Mouse (Mus musculus) forebrain, embryonic 14.5 days (tissue): ENCODE measurements around the gene Map3k19. TPM values are rescaled to one million over a fixed set of nuclear protein-coding genes. Genes with fewer than 3 reads are reported as not detected.

Source experiments
- ATAC-seq: fragments of 200-750 bp; cut with Nextera tagmentation; 2 replicates; pipeline ENCODE4 v1.8.0; 2017; ENCODE audit warnings: mild to moderate bottlenecking, moderate library complexity
- DNase-seq: peaks from one replicate; pipeline ENCODE4 v3.0.0-alpha.2; 2015; ENCODE audit warnings: low spot score
- H3K27ac ChIP-seq: fragments of 300-500 bp; sonication (generic); 2 replicates; pipeline ENCODE4 v1.5.1; 2014; ENCODE audit warnings: low read depth, mild to moderate bottlenecking, control low read depth, low read length, moderate library complexity
- H3K27me3 ChIP-seq: fragments of 300-500 bp; sonication (generic); replicated peaks from 2 replicates; pipeline ENCODE4 v1.6.1; 2014; ENCODE audit warnings: low read length, control low read depth, mixed read lengths; ENCODE audit not compliant: control insufficient read depth, insufficient read depth
- H3K36me3 ChIP-seq: fragments of 300-500 bp; sonication (generic); 2 replicates; pipeline ENCODE4 v1.6.1; 2014; ENCODE audit warnings: low read length, control low read depth; ENCODE audit not compliant: control insufficient read depth, insufficient read depth
- H3K4me1 ChIP-seq: fragments of 300-500 bp; sonication (generic); 2 replicates; pipeline ENCODE4 v1.6.1; 2014; ENCODE audit warnings: antibody characterized with exemption, low read length, control low read depth; ENCODE audit not compliant: control insufficient read depth, insufficient read depth
- H3K4me2 ChIP-seq: fragments of 300-500 bp; sonication (generic); 2 replicates; pipeline ENCODE4 v1.6.1; 2014; ENCODE audit warnings: mild to moderate bottlenecking, control low read depth, low read length
- H3K4me3 ChIP-seq: fragments of 300-500 bp; sonication (generic); 2 replicates; pipeline ENCODE4 v1.5.1; 2014; ENCODE audit warnings: low read depth, low read length, control low read depth
- H3K9ac ChIP-seq: fragments of 300-500 bp; sonication (generic); 2 replicates; pipeline ENCODE4 v1.6.1; 2014; ENCODE audit warnings: mild to moderate bottlenecking, low read length, control low read depth, moderate library complexity
- H3K9me3 ChIP-seq: fragments of 300-500 bp; sonication (generic); replicated peaks from 2 replicates; pipeline ENCODE4 v1.6.1; 2016; ENCODE audit warnings: low read length, control low read depth, mixed read lengths; ENCODE audit not compliant: control insufficient read depth
- WGBS: fragments of 180-500 bp; shearing (Covaris S2); extraction: QIAGEN DNeasy Blood & Tissue Kit; methylation state at CpG from one replicate; pipeline ENCODE4 v1.1.7; 2014; 5-methylcytosine and 5-hydroxymethylcytosine counted together
- polyA plus RNA-seq: library from polyadenylated mRNA; unstranded; fragments of >200 nt; fragmentation: Nextera tagmentation; extraction: Ambion mirVana; gene quantifications from 2 replicates; pipeline ENCODE4 v1.2.1, GENCODE M21; 2014

The Map3k19 gene
- polyA plus RNA-seq, 1 experiment from 2014 or later, result 0.36 TPM

DNA sequence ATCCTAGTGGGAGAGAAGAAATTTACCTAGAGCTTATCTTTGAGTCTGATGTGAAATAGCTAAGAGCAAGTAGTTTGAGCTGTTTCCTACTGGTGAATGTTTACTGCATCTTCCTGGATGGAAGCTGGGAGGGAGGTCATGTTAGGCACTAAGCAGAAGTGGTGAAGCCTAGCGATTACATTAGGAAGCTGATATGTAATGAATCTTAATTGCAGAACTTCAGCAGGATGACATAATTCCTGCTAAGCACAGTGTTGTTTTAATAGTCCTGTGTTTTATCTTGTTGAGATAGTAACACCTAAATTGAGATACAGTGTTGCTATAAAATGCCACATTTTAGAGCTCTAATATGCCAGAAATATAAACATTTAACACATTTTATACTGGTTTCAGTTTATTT is 68.9 kb downstream of the Map3k19 start:
- Histone ChIP-seq H3K9me3 (no peaks in the 10 kb centered on the region), H3K4me2 (no peak overlapping the region), H3K4me1 (peaks cover 13% of the 10 kb centered on the region; the same call in 1 of the 2 replicates), H3K9ac (no peak overlapping the region), H3K4me3 (no peak overlapping the region), H3K36me3 (no peaks in the 10 kb centered on the region), H3K27ac (no peak overlapping the region), H3K27me3 (no peaks in the 10 kb centered on the region)
- DNase-seq (no peak), ATAC-seq (no peak)
- WGBS, result 79% methylated on average over 1 of the region's 1 CpGs

- no peak overlapping the region for H3K27ac ChIP-seq
- peaks cover 19% of the 10 kb centered on the region; the same call in 1 of the 2 replicates for H3K4me1 ChIP-seq
These were observed 71.0 kb downstream of the Map3k19 start for GRCm38 (mm10) chr1:127783862-127784261.

DNA sequence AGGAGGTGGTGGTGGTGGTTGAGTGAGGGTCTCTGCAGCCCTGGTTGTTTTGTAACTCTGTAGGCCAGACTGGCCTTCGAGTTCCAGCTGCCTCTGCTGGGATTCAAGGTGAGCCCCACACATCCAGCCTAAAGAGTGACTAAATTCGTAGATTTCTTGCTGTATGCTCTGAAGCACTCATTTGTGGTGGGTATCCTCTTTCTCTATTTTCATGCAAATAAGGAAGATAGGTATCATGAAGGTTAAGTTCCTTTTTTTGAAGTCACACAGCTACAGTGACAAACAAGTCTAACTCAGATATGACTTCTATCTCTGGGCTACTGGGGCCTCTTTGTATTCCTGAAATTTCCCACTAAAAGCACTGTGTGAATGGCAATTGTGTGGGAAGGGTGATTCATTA is 74.0 kb downstream of the Map3k19 start:
- Histone ChIP-seq H3K36me3 (no peaks in the 10 kb centered on the region), H3K27me3 (no peaks in the 10 kb centered on the region), H3K4me2 (no peak overlapping the region), H3K4me1 (peaks cover 22% of the 10 kb centered on the region), H3K9me3 (no peaks in the 10 kb centered on the region), H3K27ac (no peak overlapping the region), H3K9ac (no peak overlapping the region), H3K4me3 (no peak overlapping the region)
- ATAC-seq (no peak), DNase-seq (no peak)
- 62% methylated on average over 2 of the region's 2 CpGs for WGBS

More at GRCm38 (mm10) chr1:127783862-127784261, 71.0 kb downstream of the Map3k19 start:
- no peaks in the 10 kb centered on the region for H3K27me3 ChIP-seq
- no peak overlapping the region for H3K4me3 ChIP-seq
- no peaks in the 10 kb centered on the region for H3K9me3 ChIP-seq
- H3K4me2 ChIP-seq, result no peak overlapping the region
- H3K9ac ChIP-seq, result no peak overlapping the region
- H3K36me3 ChIP-seq, result no peaks in the 10 kb centered on the region
- ATAC-seq (no peak), DNase-seq (no peak)

DNA sequence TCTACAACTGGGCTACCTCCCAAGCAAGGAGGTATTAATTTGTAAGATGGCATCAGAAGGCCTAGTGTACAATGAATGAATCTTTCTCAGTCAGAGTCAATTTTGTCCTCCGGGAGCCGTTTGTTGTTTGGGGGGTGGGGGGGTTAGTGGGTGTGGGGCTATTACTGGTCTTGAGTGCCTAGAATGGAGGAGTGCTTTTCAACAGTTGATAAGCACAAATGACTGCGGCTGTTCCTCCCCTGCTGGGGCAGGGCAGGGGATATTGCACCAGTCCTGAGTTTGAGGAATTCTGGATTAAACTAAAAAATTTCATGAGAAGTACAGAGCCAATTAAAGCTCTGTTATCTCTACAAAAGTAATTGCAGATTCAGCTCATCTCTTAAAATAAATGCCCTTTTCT is 74.7 kb downstream of the Map3k19 start:
- no peaks in the 10 kb centered on the region for H3K27me3 ChIP-seq
- no peaks in the 10 kb centered on the region for H3K36me3 ChIP-seq
- H3K4me1 ChIP-seq, result peaks cover 26% of the 10 kb centered on the region
- WGBS, result 6% methylated on average over 3 of the region's 3 CpGs
- H3K9ac ChIP-seq, result no peak overlapping the region
- no peaks in the 10 kb centered on the region for H3K9me3 ChIP-seq
- H3K4me2 ChIP-seq, result no peak overlapping the region
- H3K4me3 ChIP-seq, result no peak overlapping the region
- no peak for DNase-seq
- ATAC-seq, result no peak
- H3K27ac ChIP-seq, result no peak overlapping the region

DNA sequence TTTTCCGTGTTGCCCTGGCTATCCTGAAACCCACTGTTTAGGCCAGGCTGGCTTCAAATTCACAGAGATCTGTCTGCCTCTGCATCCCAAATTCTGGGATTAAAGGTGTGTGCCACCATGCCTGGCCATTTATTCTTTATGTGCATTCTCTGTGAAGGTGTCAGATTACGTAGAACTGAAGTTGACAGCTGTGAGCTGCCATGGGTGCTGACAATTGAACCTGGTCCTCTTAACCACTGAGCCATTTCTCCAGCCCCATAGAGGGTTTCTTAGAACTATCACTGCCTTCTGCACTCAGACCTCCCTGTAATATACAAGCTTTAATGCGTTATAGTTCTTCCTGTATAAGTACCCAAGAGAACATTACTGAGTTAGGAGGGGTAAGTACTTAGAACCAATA is 76.2 kb downstream of the Map3k19 start:
- H3K9ac ChIP-seq, result no peak overlapping the region
- 85% methylated on average over 3 of the region's 3 CpGs for WGBS
- ATAC-seq, result no peak
- H3K36me3 ChIP-seq, result no peaks in the 10 kb centered on the region
- H3K4me1 ChIP-seq, result peaks cover 26% of the 10 kb centered on the region
- H3K9me3 ChIP-seq, result no peaks in the 10 kb centered on the region
- H3K4me2 ChIP-seq, result no peak overlapping the region
- H3K4me3 ChIP-seq, result no peak overlapping the region
- no peak for DNase-seq
- no peak overlapping the region for H3K27ac ChIP-seq
- H3K27me3 ChIP-seq, result no peaks in the 10 kb centered on the region

GRCm38 (mm10) chr1:127776246-127776645 is 78.6 kb downstream of the Map3k19 start:
- Histone ChIP-seq H3K27ac (no peak overlapping the region), H3K4me1 (peaks cover 23% of the 10 kb centered on the region), H3K9ac (peak overlapping the region; percentile 35; the same call in 1 of the 2 replicates), H3K36me3 (no peaks in the 10 kb centered on the region), H3K9me3 (no peaks in the 10 kb centered on the region), H3K4me3 (peak overlapping the region; percentile 83; the same call in 1 of the 2 replicates), H3K27me3 (no peaks in the 10 kb centered on the region), H3K4me2 (peak overlapping the region; percentile 90)
- ATAC-seq (no peak), DNase-seq (no peak)
- 68% methylated on average over 6 of the region's 6 CpGs for WGBS

DNA sequence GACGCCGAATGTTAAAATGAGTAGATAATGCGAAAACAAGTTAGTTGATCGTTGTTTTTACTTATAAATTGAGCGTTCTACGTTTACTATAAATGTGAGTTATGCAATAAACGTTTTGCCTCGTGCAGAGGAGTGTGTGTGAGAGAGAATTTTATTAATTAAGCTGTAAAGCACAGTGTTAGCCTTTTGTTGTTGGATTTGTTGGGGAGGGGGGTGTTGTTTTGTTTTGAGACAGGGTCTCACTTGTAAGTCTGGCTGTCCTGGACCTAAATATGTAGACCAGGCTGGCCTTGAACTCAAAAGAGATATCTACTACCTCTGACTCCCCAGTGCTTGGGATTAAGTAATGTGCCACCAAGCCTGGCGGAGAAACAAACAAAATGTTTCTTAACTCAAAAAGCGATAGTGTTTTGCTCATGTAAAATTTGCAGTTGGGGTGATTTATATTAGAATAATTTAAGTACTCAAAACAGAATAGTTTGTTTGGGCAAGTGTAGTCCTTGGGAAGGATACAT is 79.6 kb downstream of the Map3k19 start:
- Histone ChIP-seq H3K4me2 (peak overlapping the region; percentile 90), H3K27ac (no peak overlapping the region), H3K4me1 (peaks cover 23% of the 10 kb centered on the region), H3K27me3 (no peaks in the 10 kb centered on the region), H3K4me3 (peak overlapping the region; percentile 83), H3K9ac (peak overlapping the region; percentile 90), H3K9me3 (no peaks in the 10 kb centered on the region), H3K36me3 (no peaks in the 10 kb centered on the region)
- DNase-seq, result no peak
- WGBS, result 8% methylated on average over 10 of the region's 10 CpGs
- no peak for ATAC-seq

- Histone ChIP-seq H3K9me3 (no peaks in the 10 kb centered on the region), H3K36me3 (no peaks in the 10 kb centered on the region), H3K4me1 (peaks cover 17% of the 10 kb centered on the region), H3K4me3 (peak overlapping the region; percentile 83), H3K4me2 (peak overlapping the region; percentile 90), H3K27ac (peak overlapping the region; percentile 88), H3K27me3 (no peaks in the 10 kb centered on the region), H3K9ac (peak overlapping the region; percentile 90)
- peak; percentile 47 for ATAC-seq
- WGBS, result under 1% methylated on average over 31 of the region's 31 CpGs
- DNase-seq, result peak; percentile 41
These were observed 80.3 kb downstream of the Map3k19 start for GRCm38 (mm10) chr1:127774501-127774880.

GRCm38 (mm10) chr1:127773803-127774500 is 80.9 kb downstream of the Map3k19 start, which contains the start of gene Ccnt2:
Ccnt2 (plus strand) TSS chr1:127774164.
- ATAC-seq (peak; percentile 98), DNase-seq (peak; percentile 100)
- Histone ChIP-seq H3K27me3 (no peaks in the 10 kb centered on the region), H3K27ac (peak within 1 kb of the TSS; percentile 88), H3K36me3 (no peaks in the 10 kb centered on the region), H3K9ac (peak within 1 kb of the TSS; percentile 90), H3K4me1 (peaks cover 17% of the 10 kb centered on the region), H3K4me2 (peak within 1 kb of the TSS; percentile 90), H3K4me3 (peak within 1 kb of the TSS; percentile 83), H3K9me3 (no peaks in the 10 kb centered on the region)
- under 1% methylated on average over 59 of the region's 63 CpGs for WGBS
